Mouse (Mus musculus) embryonic fibroblast, embryonic 13.5 days (primary cell): Measurements from ENCODE around the gene Gm49318. TPM values are rescaled to one million over a fixed set of nuclear protein-coding genes. Genes with fewer than 3 reads are reported as not detected.

ENCODE experiments used
- H3K27ac ChIP-seq: 2 replicates; pipeline ENCODE4 v1.5.1; 2012; ENCODE audit warnings: low read length, control low read depth, inconsistent platforms; ENCODE audit not compliant: insufficient read depth
- H3K4me1 ChIP-seq: 2 replicates; pipeline ENCODE4 v1.6.1; 2011; ENCODE audit warnings: low read length; ENCODE audit not compliant: control insufficient read depth, insufficient read depth
- H3K4me3 ChIP-seq: 2 replicates; pipeline ENCODE4 v1.5.1; 2011; ENCODE audit warnings: mild to moderate bottlenecking, control low read depth, low read length; ENCODE audit not compliant: insufficient read depth
- CTCF ChIP-seq: IDR thresholded peaks from 2 replicates; pipeline ENCODE4 v1.5.1; 2011; ENCODE audit warnings: mild to moderate bottlenecking, control low read depth, low read length, moderate library complexity, borderline replicate concordance; ENCODE audit not compliant: insufficient read depth
- POLR2A ChIP-seq: IDR thresholded peaks from 2 replicates; pipeline ENCODE4 v1.6.1; 2011; ENCODE audit warnings: low read depth, mild to moderate bottlenecking, control low read depth, low read length, moderate library complexity
- polyA plus RNA-seq: library from polyadenylated mRNA; stranded (reverse); fragments of >200 nt; gene quantifications from 2 replicates; pipeline ENCODE4 v1.2.4, GENCODE M21; 2011; ENCODE audit warnings: low read depth; ENCODE audit not compliant: missing spikeins, insufficient read length

Gene Gm49318
- polyA plus RNA-seq, 1 experiment = not detected

DNA sequence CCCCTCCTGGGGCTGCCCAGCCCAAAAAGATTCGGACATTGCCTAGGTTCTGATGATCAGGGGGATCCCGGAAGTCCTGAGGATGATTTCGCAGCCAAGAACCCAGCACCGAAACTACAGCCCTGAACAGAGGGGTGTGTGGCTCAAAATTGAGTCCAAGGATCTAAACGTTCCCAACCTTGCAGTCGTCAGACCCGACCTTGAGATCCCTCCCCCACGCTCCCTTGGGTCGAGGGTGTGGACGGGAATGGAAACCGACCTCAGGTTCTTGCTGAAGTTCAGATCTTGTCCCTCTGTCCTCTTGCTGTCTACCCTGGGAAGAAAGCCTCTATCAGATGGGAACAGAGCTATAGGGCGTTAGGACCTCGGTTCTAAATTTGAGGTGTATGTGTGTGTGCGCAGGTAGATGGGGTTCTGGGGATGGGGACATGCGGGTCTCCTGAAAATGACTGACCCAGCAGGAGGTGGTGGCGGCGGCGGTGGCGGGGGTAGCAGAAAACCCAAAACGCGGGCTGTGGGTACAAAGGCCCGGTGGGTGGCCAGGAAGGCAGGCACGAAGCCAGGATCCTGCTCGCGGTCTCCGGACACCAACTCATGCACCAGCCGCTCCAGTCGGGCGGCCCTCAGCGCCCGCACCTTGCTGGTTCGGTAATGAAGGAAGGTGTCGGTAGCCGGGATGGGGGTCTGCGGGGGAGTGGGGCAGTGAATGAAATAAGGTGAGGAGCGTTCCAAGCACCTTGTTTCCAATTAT lies 83.3 kb downstream of the Gm49318 start:
- no peak for TF ChIP-seq POLR2A
- TF ChIP-seq CTCF = no peak
- H3K4me3 ChIP-seq = no peak overlapping the region
- no peaks in the 10 kb centered on the region for H3K4me1 ChIP-seq
- no peak overlapping the region for H3K27ac ChIP-seq

Other genes with a start within 250 kb of the Gm49318 start
- not detected in 2 replicates for gene Angptl8, start 235.7 kb downstream of the Gm49318 start, polyA plus RNA-seq
- 15.9 and 18.6 TPM in 2 replicates for gene Dock6, start 218.6 kb downstream of the Gm49318 start, polyA plus RNA-seq
- gene Rab3d, start 153.1 kb downstream of the Gm49318 start, polyA plus RNA-seq = 6.7 and 13.5 TPM in 2 replicates
- gene Ccdc159, start 143.8 kb downstream of the Gm49318 start, polyA plus RNA-seq = 5.6 and 6.2 TPM in 2 replicates
- 21.0 and 25.4 TPM in 2 replicates for gene Tmem205, start 143.7 kb downstream of the Gm49318 start, polyA plus RNA-seq
- 13.1 and 14.9 TPM in 2 replicates for gene Plppr2, start 134.2 kb downstream of the Gm49318 start, polyA plus RNA-seq
- gene Swsap1, start 115.5 kb downstream of the Gm49318 start, polyA plus RNA-seq = 5.7 and 6.9 TPM in 2 replicates
- not detected in 2 replicates for gene Epor, start 107.8 kb downstream of the Gm49318 start, polyA plus RNA-seq
- gene Rgl3, start 81.8 kb downstream of the Gm49318 start, polyA plus RNA-seq = 1.2 and 2.4 TPM in 2 replicates
- gene Ccdc151, start 68.6 kb downstream of the Gm49318 start, polyA plus RNA-seq = 0.32 TPM in 1 of 2 replicates, not detected in the other
- 144 and 153 TPM in 2 replicates for gene Prkcsh, start 68.5 kb downstream of the Gm49318 start, polyA plus RNA-seq
- gene Elavl3, start 19.2 kb downstream of the Gm49318 start, polyA plus RNA-seq = not detected in 2 replicates
- 4.4 and 5.4 TPM in 2 replicates for gene Zfp653, start 117 bp upstream of the Gm49318 start, polyA plus RNA-seq
- 15.8 and 16.5 TPM in 2 replicates for gene Ecsit, start 14.2 kb upstream of the Gm49318 start, polyA plus RNA-seq
- gene Cnn1, start 28.0 kb upstream of the Gm49318 start, polyA plus RNA-seq = 203 and 419 TPM in 2 replicates
- 65.2 and 69.7 TPM in 2 replicates for gene Elof1, start 45.9 kb upstream of the Gm49318 start, polyA plus RNA-seq
- gene Acp5, start 64.5 kb upstream of the Gm49318 start, polyA plus RNA-seq = 3.7 and 5.2 TPM in 2 replicates
- gene Pigyl, start 85.6 kb upstream of the Gm49318 start, polyA plus RNA-seq = 20.4 and 21.5 TPM in 2 replicates
- not detected in 2 replicates for gene Zfp872, start 116.8 kb upstream of the Gm49318 start, polyA plus RNA-seq
- 35.7 and 38.8 TPM in 2 replicates for gene Zfp809, start 154.5 kb upstream of the Gm49318 start, polyA plus RNA-seq
- 3.3 and 3.6 TPM in 2 replicates for gene Zfp599, start 188.6 kb upstream of the Gm49318 start, polyA plus RNA-seq
- 12.9 and 13.5 TPM in 2 replicates for gene Zfp810, start 236.4 kb upstream of the Gm49318 start, polyA plus RNA-seq